Mouse (Mus musculus) heart, adult 18-20 months (tissue): ENCODE results near the gene Gm21721. TPM values are rescaled to one million over a fixed set of nuclear protein-coding genes. Genes with fewer than 3 reads are reported as not detected.
"Not testable (repeated sequence)": the region's sequence is repeated elsewhere in the genome, so short reads cannot be mapped to it uniquely, and the experiment has no call there.

Experiments
- DNase-seq, 2 experiments: peaks; one replicate each; pipeline ENCODE4 v3.0.0; 2021 to 2022; ENCODE audit warnings: mixed read lengths in 1 of 2
- long read RNA-seq, 2 experiments: library from polyadenylated mRNA; stranded (forward); transcript quantifications; one replicate each; pipeline ENCODE4 v2.0.0; 2021
- total RNA-seq, 2 experiments: library from RNA; stranded (reverse); gene quantifications; 2 replicates each; pipeline ENCODE4 v1.2.3; 2021

The Gm21721 gene
- total RNA-seq = not detected
- long read RNA-seq, experiment 1 = 0 reads
- long read RNA-seq, experiment 2 = 0 reads

GRCm38 (mm10) chrY:9202090-9202489 is at the start of gene Gm21721:
Gm21721 (minus strand) TSS chrY:9202190.
- not testable (repeated sequence) for DNase-seq

Other genes starting within 250 kb of the Gm21721 start
- not detected for gene Gm21292, start 68.3 kb downstream of the Gm21721 start, total RNA-seq
- not detected for gene Gm21812, start 145.0 kb upstream of the Gm21721 start, total RNA-seq
- not detected for gene Gm21874, start 214.0 kb upstream of the Gm21721 start, total RNA-seq